Mouse (Mus musculus) hindbrain, embryonic 13.5 days (tissue): Measurements from ENCODE around the gene Adamtsl5. TPM values are rescaled to one million over a fixed set of nuclear protein-coding genes. Genes with fewer than 3 reads are reported as not detected.

Experiments
- ATAC-seq: fragments of 200-750 bp; cut with Nextera tagmentation; 2 replicates; pipeline ENCODE4 v1.8.0; 2017; ENCODE audit warnings: moderate TSS enrichment; ENCODE audit not compliant: low FRiP score
- H3K27ac ChIP-seq: fragments of 300-500 bp; sonication (generic); 2 replicates; pipeline ENCODE4 v1.5.1; 2015; ENCODE audit warnings: inconsistent platforms, mild to moderate bottlenecking, moderate library complexity
- H3K27me3 ChIP-seq: fragments of 300-500 bp; sonication (generic); 2 replicates; pipeline ENCODE4 v1.6.1; 2015; ENCODE audit warnings: mild to moderate bottlenecking, inconsistent platforms
- H3K36me3 ChIP-seq: fragments of 300-500 bp; sonication (generic); 2 replicates; pipeline ENCODE4 v1.6.1; 2015; ENCODE audit warnings: mild to moderate bottlenecking, inconsistent platforms
- H3K4me1 ChIP-seq: fragments of 300-500 bp; sonication (generic); replicated peaks from 2 replicates; pipeline ENCODE4 v1.6.1; 2015; ENCODE audit warnings: inconsistent platforms
- H3K4me2 ChIP-seq: fragments of 300-500 bp; sonication (generic); 2 replicates; pipeline ENCODE4 v1.6.1; 2015; ENCODE audit warnings: inconsistent platforms, mild to moderate bottlenecking, moderate library complexity
- H3K4me3 ChIP-seq: fragments of 300-500 bp; sonication (generic); 2 replicates; pipeline ENCODE4 v1.5.1; 2015; ENCODE audit warnings: mild to moderate bottlenecking, inconsistent platforms
- H3K9ac ChIP-seq: fragments of 300-500 bp; sonication (generic); 2 replicates; pipeline ENCODE4 v1.6.1; 2015; ENCODE audit warnings: mild to moderate bottlenecking, inconsistent platforms
- H3K9me3 ChIP-seq: fragments of 300-500 bp; sonication (generic); 2 replicates; pipeline ENCODE4 v1.6.1; 2016; ENCODE audit warnings: inconsistent platforms
- WGBS: fragments of 180-500 bp; shearing (Covaris S2); methylation state at CpG from one replicate; pipeline ENCODE4 v1.1.7; 2015; 5-methylcytosine and 5-hydroxymethylcytosine counted together
- polyA plus RNA-seq: library from polyadenylated mRNA; unstranded; fragments of >200 nt; fragmentation: Nextera tagmentation; extraction: Ambion mirVana; gene quantifications from 2 replicates; pipeline ENCODE4 v1.2.1, GENCODE M21; 2015

Adamtsl5 gene
- polyA plus RNA-seq, 1 experiment from 2014 or later, result 0.42 TPM

DNA sequence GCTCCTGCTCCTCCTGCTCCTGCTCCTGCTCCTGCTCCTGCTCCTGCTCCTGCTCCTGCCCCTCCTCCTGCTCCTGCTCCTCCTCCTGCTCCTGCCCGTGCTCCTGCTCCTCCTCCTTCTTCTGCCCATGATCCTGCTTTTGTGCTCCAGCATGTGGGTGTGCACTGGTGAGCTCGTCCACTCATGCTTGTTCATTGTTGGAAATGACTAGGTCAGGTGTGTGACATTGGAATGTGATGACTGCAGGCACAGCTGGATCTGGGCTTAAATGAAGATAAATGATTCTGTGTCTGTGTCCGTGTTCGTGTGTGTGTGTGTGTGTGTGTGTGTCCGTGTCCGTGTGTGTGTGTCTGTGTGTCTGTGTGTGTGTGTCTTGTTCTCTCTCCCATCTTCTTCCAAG is 20.2 kb upstream of the Adamtsl5 start:
- Histone ChIP-seq H3K27me3 (peaks cover 53% of the 10 kb centered on the region), H3K36me3 (no peaks in the 10 kb centered on the region), H3K4me3 (no peak overlapping the region), H3K9ac (no peak overlapping the region), H3K9me3 (no peaks in the 10 kb centered on the region), H3K27ac (no peak overlapping the region), H3K4me1 (peaks cover 18% of the 10 kb centered on the region), H3K4me2 (no peak overlapping the region)
- ATAC-seq, result no peak
- 93% methylated on average over 6 of the region's 6 CpGs for WGBS

DNA sequence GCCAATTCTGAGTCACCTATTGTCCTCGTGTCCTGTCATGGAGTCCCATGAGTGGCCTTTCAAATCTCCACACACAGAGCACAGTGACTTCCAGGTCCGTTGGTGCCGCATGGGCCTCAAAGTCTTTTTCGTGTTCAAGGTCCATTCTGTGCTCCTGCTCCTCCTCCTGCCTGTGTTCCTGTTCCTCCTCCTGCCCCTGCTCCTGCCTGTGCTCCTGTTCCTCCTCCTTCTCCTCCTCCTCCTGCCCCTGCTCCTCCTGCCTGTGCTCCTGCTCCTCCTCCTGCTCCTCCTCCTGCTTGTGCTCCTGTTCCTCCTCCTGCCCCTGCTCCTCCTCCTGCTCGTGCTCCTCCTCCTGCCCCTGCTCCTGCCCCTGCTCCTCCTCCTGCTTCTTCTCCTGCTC is 19.7 kb upstream of the Adamtsl5 start:
- Histone ChIP-seq H3K27ac (no peak overlapping the region), H3K4me1 (peaks cover 18% of the 10 kb centered on the region), H3K9me3 (no peaks in the 10 kb centered on the region), H3K36me3 (no peaks in the 10 kb centered on the region), H3K4me2 (no peak overlapping the region), H3K9ac (no peak overlapping the region), H3K27me3 (peaks cover 54% of the 10 kb centered on the region), H3K4me3 (no peak overlapping the region)
- no peak for ATAC-seq
- 64% methylated on average over 5 of the region's 5 CpGs for WGBS

DNA sequence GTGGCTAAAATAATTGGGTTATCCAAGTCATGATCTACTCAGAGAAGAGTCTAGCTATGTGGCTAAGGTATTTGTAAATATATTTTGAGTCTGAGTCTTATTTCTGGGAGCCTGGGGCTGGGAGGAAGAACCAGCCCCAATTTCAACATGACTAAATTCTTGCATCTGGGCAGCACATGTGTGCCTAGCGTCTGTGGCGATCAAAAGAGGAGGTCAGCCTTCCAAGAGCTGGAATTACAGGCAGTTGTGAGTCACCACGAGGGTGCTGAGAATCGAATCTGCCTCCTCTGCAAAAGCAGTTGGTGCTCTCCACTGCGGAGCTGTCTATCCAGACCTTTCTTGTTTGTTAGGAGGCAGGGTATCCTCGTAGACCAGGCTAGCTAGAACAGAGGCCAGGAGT is 17.5 kb upstream of the Adamtsl5 start:
- peaks cover 57% of the 10 kb centered on the region for H3K27me3 ChIP-seq
- no peak for ATAC-seq
- H3K9ac ChIP-seq, result no peak overlapping the region
- no peak overlapping the region for H3K4me3 ChIP-seq
- no peak overlapping the region for H3K4me2 ChIP-seq
- no peaks in the 10 kb centered on the region for H3K9me3 ChIP-seq
- 68% methylated on average over 6 of the region's 6 CpGs for WGBS
- H3K27ac ChIP-seq, result no peak overlapping the region
- no peaks in the 10 kb centered on the region for H3K36me3 ChIP-seq
- H3K4me1 ChIP-seq, result peaks cover 8% of the 10 kb centered on the region

DNA sequence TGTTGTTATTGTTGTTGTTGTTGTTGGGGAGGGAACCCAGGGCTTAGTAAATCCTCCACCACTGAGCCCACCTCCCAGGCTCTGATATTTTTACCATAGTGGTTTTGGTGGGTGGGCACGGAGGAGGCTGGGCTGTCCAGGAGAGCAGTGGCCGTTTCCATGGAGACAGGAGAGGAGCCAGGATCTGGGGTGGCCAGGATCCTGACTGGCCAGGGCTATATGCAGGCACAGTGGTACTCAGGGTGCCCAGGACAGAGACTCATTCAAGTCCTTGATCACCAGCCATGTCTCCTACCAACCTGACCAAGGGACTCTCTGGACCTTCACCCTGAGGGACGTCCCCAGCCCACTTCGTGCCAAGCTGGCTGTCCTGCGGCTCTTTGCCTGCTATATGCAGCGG is 15.5 kb upstream of the Adamtsl5 start:
- Histone ChIP-seq H3K4me2 (no peak overlapping the region), H3K36me3 (no peaks in the 10 kb centered on the region), H3K9me3 (no peaks in the 10 kb centered on the region), H3K27me3 (peaks cover 74% of the 10 kb centered on the region), H3K27ac (no peak overlapping the region), H3K9ac (0 out of 2 replicates have a peak overlapping the region, but pooled peaks have one; percentile 2), H3K4me1 (peaks cover 8% of the 10 kb centered on the region), H3K4me3 (no peak overlapping the region)
- ATAC-seq, result no peak
- WGBS, result 41% methylated on average over 6 of the region's 6 CpGs

DNA sequence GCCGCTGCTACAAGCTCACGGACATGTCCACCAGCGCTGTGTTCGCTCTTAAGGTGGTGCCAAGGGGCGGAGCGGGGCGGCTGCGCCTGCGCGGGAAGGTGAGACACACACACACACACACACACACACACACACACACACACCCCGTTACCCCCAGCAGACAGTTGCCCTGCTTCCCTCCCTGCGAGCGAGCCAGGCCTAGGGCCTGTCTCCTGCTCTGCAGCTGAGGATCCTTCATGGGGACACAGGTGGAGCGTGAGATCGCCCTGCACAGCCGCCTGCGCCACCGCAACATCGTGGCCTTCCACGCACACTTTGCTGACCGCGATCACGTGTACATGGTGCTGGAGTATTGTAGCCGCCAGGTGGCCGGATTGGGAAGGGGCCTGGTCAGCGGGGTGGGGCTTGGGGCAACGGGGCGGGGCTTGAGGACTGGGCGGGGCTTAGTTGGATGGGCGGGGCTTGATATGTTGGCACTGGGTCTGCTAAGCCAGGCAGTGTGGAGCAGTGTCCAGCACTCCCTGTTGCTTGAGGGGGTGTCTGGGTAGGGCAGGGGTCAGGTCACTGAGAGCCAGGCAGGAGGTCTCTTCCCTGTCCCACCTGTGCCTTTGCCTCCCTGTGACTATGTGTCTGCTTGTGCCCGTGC is 9.9 kb upstream of the Adamtsl5 start:
- peaks cover 90% of the 10 kb centered on the region for H3K27me3 ChIP-seq
- H3K4me1 ChIP-seq, result peaks cover 24% of the 10 kb centered on the region
- H3K4me2 ChIP-seq, result peak overlapping the region; percentile 46
- H3K27ac ChIP-seq, result no peak overlapping the region
- 8% methylated on average over 27 of the region's 31 CpGs for WGBS
- no peaks in the 10 kb centered on the region for H3K9me3 ChIP-seq
- no peaks in the 10 kb centered on the region for H3K36me3 ChIP-seq
- peak overlapping the region; percentile 31 for H3K4me3 ChIP-seq
- ATAC-seq, result peak; percentile 40; the same call in 1 of the 2 replicates
- H3K9ac ChIP-seq, result peak overlapping the region; percentile 35; the same call in 1 of the 2 replicates

DNA sequence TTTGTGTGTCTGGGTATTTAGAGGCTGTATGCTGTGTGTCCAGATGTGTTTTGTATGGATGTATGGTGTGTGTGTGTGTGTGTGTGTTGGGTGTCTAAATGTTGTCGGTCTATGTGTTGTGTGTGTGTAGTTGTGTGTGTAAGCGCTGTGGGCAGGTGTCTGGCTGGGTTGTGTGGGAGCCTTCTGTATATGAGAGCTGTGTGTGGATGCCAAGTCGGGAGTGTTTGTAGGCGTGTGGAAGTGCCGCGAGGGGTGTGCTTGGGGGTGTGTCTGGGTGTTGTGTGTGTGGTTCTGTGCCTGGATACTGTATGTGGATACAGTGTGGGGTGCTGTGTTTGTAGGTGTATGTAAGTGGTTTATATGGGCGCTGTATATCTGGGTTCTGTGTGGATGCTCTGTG is 9.1 kb upstream of the Adamtsl5 start:
- Histone ChIP-seq H3K4me2 (peak overlapping the region; percentile 46), H3K9me3 (no peaks in the 10 kb centered on the region), H3K27me3 (peaks cover 90% of the 10 kb centered on the region), H3K27ac (no peak overlapping the region), H3K4me3 (peak overlapping the region; percentile 31), H3K9ac (0 out of 2 replicates have a peak overlapping the region, but pooled peaks have one; percentile 35), H3K36me3 (no peaks in the 10 kb centered on the region), H3K4me1 (peaks cover 24% of the 10 kb centered on the region)
- 34% methylated on average over 7 of the region's 7 CpGs for WGBS
- ATAC-seq, result no peak

DNA sequence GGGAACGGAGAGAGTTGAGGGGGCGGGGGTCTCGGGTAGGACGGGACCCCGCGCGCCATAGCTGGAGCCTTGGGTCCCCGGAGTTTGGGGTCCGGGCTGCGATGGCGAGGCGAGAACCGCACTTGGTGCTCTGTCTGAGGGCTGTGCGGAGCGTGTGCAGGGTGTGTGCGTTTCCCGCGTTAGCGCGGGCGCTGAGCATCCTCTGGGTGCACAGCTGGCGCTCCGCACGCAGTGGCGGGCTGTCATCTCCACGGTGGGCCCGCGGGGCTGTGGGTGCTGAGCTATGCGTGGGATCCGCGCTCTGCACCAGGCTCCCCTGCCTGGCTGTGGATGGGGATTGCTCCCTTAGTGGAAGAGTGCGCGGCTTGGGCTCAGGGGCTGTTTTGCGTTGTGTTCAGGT is 8.5 kb upstream of the Adamtsl5 start:
- H3K9me3 ChIP-seq, result no peaks in the 10 kb centered on the region
- no peak overlapping the region for H3K27ac ChIP-seq
- peak overlapping the region; percentile 40 for H3K4me3 ChIP-seq
- under 1% methylated on average over 34 of the region's 34 CpGs for WGBS
- no peaks in the 10 kb centered on the region for H3K36me3 ChIP-seq
- H3K4me2 ChIP-seq, result peak overlapping the region; percentile 59
- peak overlapping the region; percentile 63 for H3K9ac ChIP-seq
- H3K27me3 ChIP-seq, result peaks cover 95% of the 10 kb centered on the region
- 0 out of 2 replicates have a peak, but pooled peaks have one; percentile 9 for ATAC-seq
- peaks cover 24% of the 10 kb centered on the region for H3K4me1 ChIP-seq

DNA sequence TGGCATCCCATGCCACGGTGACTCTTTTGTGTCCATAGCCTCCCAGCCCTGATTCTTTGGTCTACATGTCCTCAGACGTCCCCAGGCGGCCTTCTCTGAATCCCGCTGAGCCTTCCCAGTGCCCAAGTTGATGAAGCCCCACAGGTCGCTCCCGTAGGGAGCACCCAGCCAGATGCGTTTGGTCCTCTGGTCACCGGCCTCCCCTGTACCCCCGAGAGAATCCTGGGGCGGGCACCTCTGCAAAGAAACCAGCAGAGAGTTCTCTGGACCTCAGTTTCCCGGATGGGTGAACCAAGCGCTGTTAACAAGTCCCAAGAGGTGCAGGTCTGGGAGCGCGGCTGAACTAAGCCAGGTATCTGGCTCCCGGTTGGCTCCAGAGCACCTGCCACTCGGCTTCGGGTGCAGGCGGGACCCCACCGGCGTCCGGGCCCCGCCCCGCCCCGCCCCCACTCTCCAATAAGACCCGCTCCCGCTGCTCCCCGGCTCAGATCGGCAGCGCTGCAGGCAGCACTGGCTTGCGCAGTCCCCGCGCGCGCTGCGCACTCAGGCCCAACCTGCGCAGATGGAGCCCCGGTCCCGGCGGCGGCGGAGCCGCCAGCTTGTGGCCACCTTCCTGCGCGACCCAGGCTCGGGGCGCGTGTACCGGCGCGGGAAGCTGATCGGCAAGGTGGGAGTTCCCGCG is 7.9 kb upstream of the Adamtsl5 start, which contains the start of gene Plk5:
Gene Plk5, plus strand, starts transcription at position 459 of the 682 bp plus-strand sequence.
- Histone ChIP-seq H3K4me3 (peak within 1 kb of the TSS; percentile 40), H3K27ac (no peak within 1 kb of the TSS), H3K4me2 (peak within 1 kb of the TSS; percentile 59), H3K27me3 (peaks cover 100% of the 10 kb centered on the region), H3K9ac (peak within 1 kb of the TSS; percentile 63), H3K4me1 (peaks cover 24% of the 10 kb centered on the region), H3K9me3 (no peaks in the 10 kb centered on the region), H3K36me3 (no peaks in the 10 kb centered on the region)
- ATAC-seq, result 0 out of 2 replicates have a peak, but pooled peaks have one; percentile 6
- under 1% methylated on average over 52 of the region's 53 CpGs for WGBS

DNA sequence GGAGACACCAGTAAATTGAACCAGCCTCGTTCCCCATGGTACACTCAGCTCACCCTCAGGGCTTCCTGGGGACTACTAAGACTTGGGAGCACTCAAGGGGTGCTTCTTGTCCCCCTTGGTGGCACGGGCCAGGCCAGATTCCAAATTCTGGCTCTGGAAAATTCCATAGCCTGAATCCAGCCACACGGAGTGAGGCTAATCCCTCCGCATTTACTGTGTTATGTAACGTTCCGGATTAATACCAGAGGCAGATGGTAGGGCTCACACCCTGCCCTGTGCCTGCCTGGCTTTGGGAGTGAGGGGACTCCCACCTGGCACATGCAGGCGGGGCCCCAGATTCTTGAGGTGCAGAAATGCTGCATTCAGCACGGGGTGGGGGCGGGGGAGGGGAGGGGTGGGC is 7.2 kb upstream of the Adamtsl5 start:
- no peak overlapping the region for H3K9ac ChIP-seq
- WGBS, result 10% methylated on average over 8 of the region's 9 CpGs
- H3K27me3 ChIP-seq, result peaks cover 100% of the 10 kb centered on the region
- H3K9me3 ChIP-seq, result no peaks in the 10 kb centered on the region
- H3K4me3 ChIP-seq, result no peak overlapping the region
- peaks cover 24% of the 10 kb centered on the region for H3K4me1 ChIP-seq
- H3K36me3 ChIP-seq, result no peaks in the 10 kb centered on the region
- H3K27ac ChIP-seq, result no peak overlapping the region
- ATAC-seq, result no peak
- H3K4me2 ChIP-seq, result no peak overlapping the region

DNA sequence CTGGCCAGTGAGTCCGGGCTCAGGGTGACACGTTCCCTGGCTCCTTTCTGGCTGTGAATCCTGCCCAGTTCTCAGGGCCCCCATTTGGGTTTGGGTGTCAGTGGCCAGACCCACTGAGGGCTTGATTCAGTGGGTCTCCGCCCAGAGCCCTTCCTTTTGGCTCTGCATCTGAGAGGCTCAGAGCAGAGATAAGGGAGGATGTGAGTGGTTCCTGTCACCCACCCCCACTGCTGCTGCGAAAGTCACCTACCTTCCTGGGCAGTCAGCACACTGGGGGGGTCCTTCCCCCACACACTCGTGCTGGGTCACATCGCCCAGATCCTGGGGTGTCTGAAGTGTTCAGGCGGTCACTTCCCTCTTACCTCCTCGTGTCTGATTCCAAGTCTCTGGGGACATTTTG is 4.5 kb upstream of the Adamtsl5 start:
- WGBS, result 67% methylated on average over 8 of the region's 8 CpGs

DNA sequence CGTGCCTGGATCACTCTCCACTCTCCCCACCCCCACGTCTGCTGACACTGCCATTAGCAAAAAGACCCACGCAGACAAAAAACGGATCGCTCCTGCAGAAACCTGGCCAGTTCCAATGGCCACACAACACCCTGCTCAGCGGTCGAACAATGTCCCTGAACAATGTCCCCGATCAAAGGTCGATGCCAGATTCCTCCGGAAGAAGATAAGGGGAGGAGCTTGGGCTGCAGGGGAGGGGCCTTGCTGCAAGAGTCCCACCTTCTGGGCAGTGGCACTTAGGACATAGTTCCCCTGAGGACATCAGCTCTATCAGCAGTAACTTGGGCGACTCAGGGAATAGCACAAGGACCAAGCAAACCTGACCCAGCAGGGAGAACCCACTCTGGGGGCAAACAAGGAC is 3.7 kb upstream of the Adamtsl5 start:
- Histone ChIP-seq H3K9me3 (no peaks in the 10 kb centered on the region), H3K4me1 (peaks cover 30% of the 10 kb centered on the region), H3K4me3 (no peak overlapping the region)

More for the DNA sequence above, 4.5 kb upstream of the Adamtsl5 start:
- Histone ChIP-seq H3K27ac (no peak overlapping the region), H3K27me3 (peaks cover 100% of the 10 kb centered on the region), H3K4me2 (no peak overlapping the region), H3K36me3 (no peaks in the 10 kb centered on the region), H3K4me3 (no peak overlapping the region), H3K9me3 (no peaks in the 10 kb centered on the region), H3K9ac (no peak overlapping the region), H3K4me1 (peaks cover 32% of the 10 kb centered on the region)
- no peak for ATAC-seq

DNA sequence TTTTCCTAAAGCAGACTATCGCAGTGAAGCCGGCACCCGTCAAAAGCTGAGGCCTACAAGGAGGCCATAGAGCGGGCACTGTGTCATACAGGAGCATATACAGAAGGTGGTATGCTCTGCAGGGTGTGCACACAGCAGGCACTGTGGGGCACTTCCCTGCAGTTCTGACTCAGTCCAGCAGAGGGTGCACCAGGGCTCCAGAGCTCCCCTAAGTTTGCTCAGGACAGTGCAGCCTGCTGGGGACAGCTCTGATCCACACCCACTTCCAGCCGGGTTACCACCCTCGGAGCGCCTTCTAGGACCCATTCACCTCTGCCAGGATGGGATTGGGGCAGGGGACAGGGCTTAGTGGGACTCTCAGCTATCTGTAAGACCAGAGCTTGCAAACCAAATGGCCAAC is 2.1 kb upstream of the Adamtsl5 start:
- no peak overlapping the region for H3K9ac ChIP-seq
- peaks cover 100% of the 10 kb centered on the region for H3K27me3 ChIP-seq
- H3K9me3 ChIP-seq, result no peaks in the 10 kb centered on the region
- peaks cover 19% of the 10 kb centered on the region for H3K4me1 ChIP-seq
- no peaks in the 10 kb centered on the region for H3K36me3 ChIP-seq
- no peak overlapping the region for H3K4me2 ChIP-seq
- H3K27ac ChIP-seq, result no peak overlapping the region
- H3K4me3 ChIP-seq, result no peak overlapping the region
- peak; percentile 69 for ATAC-seq
- 3% methylated on average over 7 of the region's 7 CpGs for WGBS

More for the DNA sequence above, 3.7 kb upstream of the Adamtsl5 start:
- Histone ChIP-seq H3K27ac (no peak overlapping the region), H3K4me2 (no peak overlapping the region), H3K36me3 (no peaks in the 10 kb centered on the region), H3K27me3 (peaks cover 100% of the 10 kb centered on the region), H3K9ac (no peak overlapping the region)
- 22% methylated on average over 11 of the region's 11 CpGs for WGBS
- no peak for ATAC-seq
